Mouse (Mus musculus): Measurements from ENCODE around the gene Dnaaf3.
"Not testable (repeated sequence)": the region's sequence is repeated elsewhere in the genome, so short reads cannot be mapped to it uniquely, and the experiment has no call there.

Gene Dnaaf3

GRCm38 (mm10) chr7:4532005-4532729 lies at the start of gene Dnaaf3:
Dnaaf3 (minus strand) TSS chr7:4532453.
- peak; percentile 33 to 37 for DNase-seq

GRCm38 (mm10) chr7:4581481-4581880 lies 49.2 kb upstream of the Dnaaf3 start:
- not testable (repeated sequence) for DNase-seq

GRCm38 (mm10) chr7:4572361-4572760 lies 40.1 kb upstream of the Dnaaf3 start:
- DNase-seq = not testable (repeated sequence)

GRCm38 (mm10) chr7:4562660-4563059 lies 30.4 kb upstream of the Dnaaf3 start:
- no peak for DNase-seq

GRCm38 (mm10) chr7:4557167-4557560 lies 24.9 kb upstream of the Dnaaf3 start:
- DNase-seq = no peak

GRCm38 (mm10) chr7:4556256-4557166 lies 24.3 kb upstream of the Dnaaf3 start:
- DNase-seq = peak; percentile 88 to 90

- DNase-seq = peak; percentile 73 to 78
These were observed 15.0 kb upstream of the Dnaaf3 start, which contains the start of gene Syt5 for GRCm38 (mm10) chr7:4547221-4547641. Syt5 (minus strand) TSS chr7:4547541.

GRCm38 (mm10) chr7:4546591-4547131 lies 14.4 kb upstream of the Dnaaf3 start:
- peak; percentile 94 to 95 for DNase-seq

GRCm38 (mm10) chr7:4546050-4546449 lies 13.8 kb upstream of the Dnaaf3 start:
- no peak for DNase-seq

- no peak for DNase-seq
These were observed 9.8 kb upstream of the Dnaaf3 start for GRCm38 (mm10) chr7:4542013-4542412.

- DNase-seq = no peak
These were observed 9.1 kb upstream of the Dnaaf3 start for GRCm38 (mm10) chr7:4541344-4541743.

- no peak for DNase-seq
These were observed 6.8 kb upstream of the Dnaaf3 start for GRCm38 (mm10) chr7:4539019-4539418.

- no peak for DNase-seq
These were observed 4.9 kb upstream of the Dnaaf3 start for GRCm38 (mm10) chr7:4537181-4537580.

- DNase-seq = no peak
These were observed 4.1 kb upstream of the Dnaaf3 start for GRCm38 (mm10) chr7:4536369-4536768.

- not testable (repeated sequence) for DNase-seq
These were observed 2.1 kb downstream of the Dnaaf3 start for GRCm38 (mm10) chr7:4530166-4530565.

- DNase-seq = no peak
These were observed 5.0 kb downstream of the Dnaaf3 start for GRCm38 (mm10) chr7:4527302-4527689.

- DNase-seq = peak; percentile 77 to 85
These were observed 5.6 kb downstream of the Dnaaf3 start for GRCm38 (mm10) chr7:4526341-4527301.

GRCm38 (mm10) chr7:4524212-4524922 lies 7.9 kb downstream of the Dnaaf3 start, which contains the start of gene Tnni3:
Tnni3 (minus strand) TSS chr7:4524229.
- peak; percentile 52 to 71 for DNase-seq

GRCm38 (mm10) chr7:4523205-4524130 lies 8.8 kb downstream of the Dnaaf3 start:
- DNase-seq = no peak

GRCm38 (mm10) chr7:4522292-4522691 lies 10.0 kb downstream of the Dnaaf3 start:
- DNase-seq = no peak

Data from cerebellum, postnatal 14 days (tissue).